Mouse (Mus musculus) ES-E14 (cell line): ENCODE measurements around the gene Rprd1b. TPM values are rescaled to one million over a fixed set of nuclear protein-coding genes. Genes with fewer than 3 reads are reported as not detected.

Source experiments
- DNase-seq: peaks from one replicate; pipeline ENCODE4 v3.0.0-alpha.2; 2013; ENCODE audit warnings: low read depth, low spot score
- H3K27ac ChIP-seq: 2 replicates; pipeline ENCODE4 v1.5.1; 2012; ENCODE audit warnings: low read depth, mild to moderate bottlenecking, low read length, moderate library complexity, mixed read lengths; ENCODE audit not compliant: poor library complexity, insufficient read depth, severe bottlenecking
- H3K36me3 ChIP-seq: 2 replicates; pipeline ENCODE4 v1.6.1; 2012; ENCODE audit warnings: mild to moderate bottlenecking, low read length, moderate library complexity, mixed read lengths; ENCODE audit not compliant: control insufficient read depth, poor library complexity, insufficient read depth, severe bottlenecking
- H3K4me1 ChIP-seq, 2 experiments: fragments of 150-350 bp in 1 of 2; sonication (generic) in 1 of 2; 2 replicates each; pipeline ENCODE4 v1.6.1; 2012; ENCODE audit warnings: low read length in 2 of 2, mild to moderate bottlenecking in 1 of 2, mixed read lengths in 1 of 2; ENCODE audit not compliant: control insufficient read depth in 2 of 2, insufficient read depth in 2 of 2, poor library complexity in 1 of 2
- H3K4me3 ChIP-seq, 2 experiments: fragments of 150-350 bp in 1 of 2; sonication (generic) in 1 of 2; 2 replicates each; pipeline ENCODE4 v1.5.1; 2012; ENCODE audit warnings: low read length in 2 of 2, low read depth in 1 of 2, mild to moderate bottlenecking in 1 of 2, mixed read lengths in 1 of 2; ENCODE audit not compliant: insufficient read depth in 1 of 2, poor library complexity in 1 of 2, severe bottlenecking in 1 of 2
- H3K9ac ChIP-seq: 2 replicates; pipeline ENCODE4 v1.6.1; 2012; ENCODE audit warnings: low read depth, mild to moderate bottlenecking, low read length, mixed read lengths; ENCODE audit not compliant: poor library complexity, insufficient read depth, severe bottlenecking
- H3K9me3 ChIP-seq: fragments of 150-350 bp; sonication (generic); 2 replicates; pipeline ENCODE4 v1.6.1; 2012; ENCODE audit warnings: low read depth, mild to moderate bottlenecking, low read length; ENCODE audit not compliant: control insufficient read depth, insufficient read depth
- CHD2 ChIP-seq: IDR thresholded peaks from 2 replicates; pipeline ENCODE4 v1.6.1; 2014; ENCODE audit warnings: mild to moderate bottlenecking, low read depth, low read length, inconsistent platforms
- HCFC1 ChIP-seq: IDR thresholded peaks from 2 replicates; pipeline ENCODE4 v1.6.1; 2012; ENCODE audit warnings: low read length, inconsistent platforms, borderline replicate concordance; ENCODE audit not compliant: insufficient read depth
- MAFK ChIP-seq: IDR thresholded peaks from 2 replicates; pipeline ENCODE4 v1.6.1; 2014; ENCODE audit warnings: mild to moderate bottlenecking, low read depth, low read length, inconsistent platforms; ENCODE audit not compliant: insufficient read depth
- ZC3H11A ChIP-seq: IDR thresholded peaks from 2 replicates; pipeline ENCODE4 v1.6.1; 2012; ENCODE audit warnings: low read depth, mild to moderate bottlenecking, inconsistent platforms, low read length, borderline replicate concordance
- ZNF384 ChIP-seq: IDR thresholded peaks from 2 replicates; pipeline ENCODE4 v1.6.1; 2012; ENCODE audit warnings: low read depth, low read length, inconsistent platforms
- in situ Hi-C, 2 experiments: fragments of 600-800 bp; cut with MboI; formaldehyde crosslinking; loops; one replicate each; pipeline ENCODE4 v1.15.1; 2025; ENCODE audit warnings: low sequenced_read_pairs in 2 of 2, inconsistent platforms in 1 of 2; ENCODE audit not compliant: unreplicated experiment in 2 of 2
- total RNA-seq: library from RNA; depleted of rRNA; stranded (reverse); fragments of 300-350 nt; gene quantifications from 2 replicates; pipeline ENCODE4 v1.2.3, GENCODE M21; 2012

Gene Rprd1b
- total RNA-seq, 1 experiment, result 13.1 TPM

DNA sequence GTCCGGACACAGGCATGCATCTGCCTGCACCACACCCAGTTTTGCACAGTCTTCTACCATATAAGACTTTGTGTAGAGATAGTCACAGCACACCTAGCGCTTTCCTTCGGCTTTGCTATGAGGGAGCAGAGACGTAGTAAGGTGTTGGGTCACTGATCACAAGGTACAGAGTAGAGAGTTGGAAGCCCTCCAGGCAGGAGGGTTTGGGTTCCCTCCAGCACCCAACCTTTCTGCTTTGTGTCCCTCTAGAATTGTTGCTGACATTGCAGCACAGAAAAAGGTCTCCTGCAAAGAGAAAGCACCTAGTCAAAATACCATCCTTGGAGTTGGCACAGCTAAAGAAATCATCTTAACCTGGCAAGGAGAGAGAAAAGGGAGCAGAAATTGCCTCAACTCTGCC, 35.8 kb upstream of the Rprd1b start:
- Histone ChIP-seq H3K4me1 (no peaks in the 10 kb centered on the region), H3K36me3 (peaks cover 19% of the 10 kb centered on the region; the same call in 1 of the 2 replicates), H3K4me3 (no peak overlapping the region), H3K27ac (no peak overlapping the region), H3K9ac (no peak overlapping the region), H3K9me3 (no peaks in the 10 kb centered on the region)
- no peak for DNase-seq
- TF ChIP-seq MAFK (no peak), ZC3H11A (no peak), HCFC1 (no peak), CHD2 (no peak), ZNF384 (no peak)
- in situ Hi-C loops, result loop anchor here in 1 of 2 experiments (25.0 kb wide), 1 partner anchor 380 kb away; no protein-coding TSS in a partner anchor

DNA sequence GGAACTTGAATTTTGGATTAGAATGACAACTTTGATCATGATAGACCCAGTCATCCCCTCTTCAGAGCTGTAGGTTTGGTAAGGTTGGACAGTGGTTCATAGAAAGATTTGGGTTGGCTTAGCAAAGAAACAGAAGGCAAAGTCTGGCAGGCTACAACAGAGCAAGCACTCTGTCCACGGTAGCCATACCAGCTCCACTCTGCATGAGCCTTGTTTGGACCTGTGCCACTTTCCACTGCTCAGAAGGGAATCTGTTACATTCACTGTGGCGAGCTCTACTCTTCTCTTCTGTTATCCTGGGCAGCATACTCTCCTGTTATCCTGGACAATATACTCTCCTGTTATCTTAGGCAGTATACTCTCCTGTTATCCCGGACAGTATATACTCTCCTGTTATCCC, 29.5 kb upstream of the Rprd1b start:
- Histone ChIP-seq H3K9me3 (no peaks in the 10 kb centered on the region), H3K36me3 (peaks cover 13% of the 10 kb centered on the region), H3K4me3 (no peak overlapping the region), H3K4me1 (no peaks in the 10 kb centered on the region), H3K27ac (no peak overlapping the region), H3K9ac (no peak overlapping the region)
- no peak for DNase-seq
- in situ Hi-C loops, result loop anchor here in 1 of 2 experiments (25.0 kb wide), 1 partner anchor 387 kb away; no protein-coding TSS in a partner anchor
- TF ChIP-seq ZC3H11A (no peak), CHD2 (no peak), ZNF384 (no peak), HCFC1 (no peak), MAFK (no peak)

DNA sequence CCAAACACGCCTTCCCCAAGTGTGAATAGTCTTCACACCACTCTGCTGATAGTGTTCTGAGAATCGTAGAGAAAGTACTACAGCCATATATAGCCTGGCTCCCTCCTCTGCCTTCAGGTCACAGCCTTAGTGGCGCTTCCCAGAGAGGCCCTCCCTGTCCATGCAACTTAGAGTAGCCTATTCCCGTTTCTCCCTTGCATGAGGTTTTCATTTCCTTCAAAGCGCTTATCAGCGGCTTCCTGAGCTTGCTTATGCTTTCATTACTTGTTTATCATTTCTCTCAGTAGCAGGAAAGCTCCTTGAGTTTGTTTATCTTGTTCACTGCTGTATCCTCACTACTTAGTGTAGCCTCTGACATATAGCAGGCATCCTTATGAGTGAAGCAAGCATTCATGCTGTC, 23.7 kb upstream of the Rprd1b start:
- H3K9me3 ChIP-seq, result no peaks in the 10 kb centered on the region
- no peak overlapping the region for H3K4me3 ChIP-seq
- no peak overlapping the region for H3K9ac ChIP-seq
- TF ChIP-seq ZNF384 (no peak), CHD2 (no peak), HCFC1 (no peak), MAFK (no peak), ZC3H11A (no peak)
- H3K27ac ChIP-seq, result no peak overlapping the region
- in situ Hi-C loops, result no loop called here
- DNase-seq, result no peak
- H3K4me1 ChIP-seq, result no peaks in the 10 kb centered on the region
- peaks cover 15% of the 10 kb centered on the region for H3K36me3 ChIP-seq

DNA sequence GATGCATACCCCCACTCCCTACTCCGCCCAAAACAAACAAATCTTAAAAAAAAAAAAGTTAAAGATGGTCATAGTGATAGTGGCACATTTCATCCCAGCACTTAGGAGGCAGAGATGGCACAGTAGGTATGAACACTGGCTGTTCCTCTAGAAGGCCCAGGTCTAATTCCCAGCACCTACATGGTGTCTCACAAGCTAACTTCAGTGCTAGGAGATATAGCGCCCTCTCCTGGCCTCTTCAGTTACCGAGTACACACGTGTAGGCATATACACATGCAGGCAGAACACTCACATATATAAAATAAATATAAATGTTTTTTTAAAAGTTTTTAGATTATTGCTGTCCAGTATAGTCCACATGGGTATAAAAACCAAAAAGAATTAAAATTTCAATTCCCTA, 22.7 kb upstream of the Rprd1b start:
- Histone ChIP-seq H3K27ac (no peak overlapping the region), H3K4me3 (no peak overlapping the region), H3K9ac (no peak overlapping the region), H3K4me1 (no peaks in the 10 kb centered on the region), H3K9me3 (no peaks in the 10 kb centered on the region), H3K36me3 (peaks cover 15% of the 10 kb centered on the region)
- TF ChIP-seq ZNF384 (no peak), HCFC1 (no peak), CHD2 (no peak), ZC3H11A (no peak), MAFK (no peak)
- in situ Hi-C loops, result no loop called here
- no peak for DNase-seq

DNA sequence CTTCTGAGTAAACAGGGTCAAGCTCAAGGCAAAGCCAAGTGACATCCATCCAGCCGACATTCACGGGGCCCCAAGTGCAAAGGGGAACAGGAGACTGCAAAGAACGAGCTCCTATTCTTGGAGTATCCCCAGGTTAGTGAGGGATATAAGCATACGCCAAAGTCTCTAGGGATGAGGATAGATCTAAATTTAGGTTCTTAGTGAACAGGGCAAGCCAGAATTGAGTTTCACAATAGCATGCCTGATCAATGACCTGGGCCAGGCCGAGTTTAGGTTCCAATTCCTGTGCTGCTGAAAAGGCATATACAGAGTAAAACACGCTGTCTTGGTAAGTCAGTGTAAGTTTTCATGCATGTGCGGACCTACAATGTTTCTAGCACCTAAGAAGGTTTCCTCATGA, 18.9 kb upstream of the Rprd1b start:
- no peak overlapping the region for H3K9ac ChIP-seq
- TF ChIP-seq MAFK (no peak), CHD2 (no peak), ZC3H11A (no peak), HCFC1 (no peak), ZNF384 (no peak)
- H3K4me1 ChIP-seq, result no peaks in the 10 kb centered on the region
- in situ Hi-C loops, result no loop called here
- H3K9me3 ChIP-seq, result no peaks in the 10 kb centered on the region
- H3K27ac ChIP-seq, result no peak overlapping the region
- H3K36me3 ChIP-seq, result peaks cover 15% of the 10 kb centered on the region
- no peak for DNase-seq
- H3K4me3 ChIP-seq, result no peak overlapping the region
